In genomic region chr7:109174337-109174948, GRCm38 (mm10) we compare ENCODE assay signal across 8 mouse cellular contexts. TPM values are rescaled to one million over a fixed set of nuclear protein-coding genes. Genes with fewer than 3 reads are reported as not detected.
DNase-seq lines count a peak whose midpoint lies in the region; ATAC-seq lines count a peak whose summit lies in the region.

No protein-coding gene starts in this region.

- peaks cover 39% of the 10 kb centered on the region for H3K27me3 ChIP-seq in embryonic facial prominence, embryonic 12.5 days
- peaks cover 75% of the 10 kb centered on the region for H3K27me3 ChIP-seq in heart, embryonic 12.5 days (replicated peaks)
- H3K27me3 ChIP-seq in kidney, embryonic 15.5 days, result peaks cover 78% of the 10 kb centered on the region
- peaks cover 78% of the 10 kb centered on the region for H3K27me3 ChIP-seq in liver, embryonic 13.5 days
- peaks cover 68% of the 10 kb centered on the region for H3K27me3 ChIP-seq in neural tube, embryonic 15.5 days (replicated peaks)

- peak; percentile 11 for DNase-seq in ovary, postnatal 10 days (ENCODE audit: low spot score)
- DNase-seq in ovary, adult 18-20 months (ENCODE audit: low spot score), result no peak
- no peak for DNase-seq in liver, embryonic 13.5 days

- H3K9ac ChIP-seq in embryonic facial prominence, embryonic 12.5 days, result peak overlapping the region; percentile 71
- peak overlapping the region; percentile 69 for H3K9ac ChIP-seq in heart, embryonic 12.5 days
- H3K9ac ChIP-seq in kidney, embryonic 15.5 days, result peak overlapping the region; percentile 49
- peak overlapping the region; percentile 6; the same call in 1 of the 2 replicates for H3K9ac ChIP-seq in liver, embryonic 13.5 days
- peak overlapping the region; percentile 64 for H3K9ac ChIP-seq in neural tube, embryonic 15.5 days (replicated peaks)

- WGBS in embryonic facial prominence, embryonic 12.5 days, result 5% methylated on average over 31 of the region's 31 CpGs
- WGBS in heart, embryonic 12.5 days, result 4% methylated on average over 31 of the region's 31 CpGs
- WGBS in kidney, embryonic 15.5 days, result 7% methylated on average over 31 of the region's 31 CpGs
- WGBS in liver, embryonic 13.5 days (ENCODE audit: insufficient replicate concordance), result 6% methylated on average over 31 of the region's 31 CpGs
- 5% methylated on average over 31 of the region's 31 CpGs for WGBS in neural tube, embryonic 15.5 days

- no peaks in the 10 kb centered on the region for H3K9me3 ChIP-seq in embryonic facial prominence, embryonic 12.5 days
- no peaks in the 10 kb centered on the region for H3K9me3 ChIP-seq in heart, embryonic 12.5 days (replicated peaks)
- no peaks in the 10 kb centered on the region for H3K9me3 ChIP-seq in kidney, embryonic 15.5 days (replicated peaks)
- no peaks in the 10 kb centered on the region for H3K9me3 ChIP-seq in liver, embryonic 13.5 days (replicated peaks)
- H3K9me3 ChIP-seq in neural tube, embryonic 15.5 days (replicated peaks), result no peaks in the 10 kb centered on the region

- H3K4me3 ChIP-seq in embryonic facial prominence, embryonic 12.5 days, result peak overlapping the region; percentile 59
- peak overlapping the region; percentile 62 for H3K4me3 ChIP-seq in heart, embryonic 12.5 days
- peak overlapping the region; percentile 63 for H3K4me3 ChIP-seq in kidney, embryonic 15.5 days (replicated peaks)
- H3K4me3 ChIP-seq in liver, embryonic 13.5 days (replicated peaks), result peak overlapping the region; percentile 51
- H3K4me3 ChIP-seq in neural tube, embryonic 15.5 days (replicated peaks), result peak overlapping the region; percentile 61

- H3K4me1 ChIP-seq in embryonic facial prominence, embryonic 12.5 days, result peaks cover 17% of the 10 kb centered on the region
- peaks cover 6% of the 10 kb centered on the region; the same call in 1 of the 2 replicates for H3K4me1 ChIP-seq in heart, embryonic 12.5 days (replicated peaks)
- H3K4me1 ChIP-seq in kidney, embryonic 15.5 days, result peaks cover 31% of the 10 kb centered on the region
- peaks cover 13% of the 10 kb centered on the region; the same call in 1 of the 2 replicates for H3K4me1 ChIP-seq in liver, embryonic 13.5 days (replicated peaks)
- peaks cover 35% of the 10 kb centered on the region for H3K4me1 ChIP-seq in neural tube, embryonic 15.5 days

- H3K4me2 ChIP-seq in embryonic facial prominence, embryonic 12.5 days (replicated peaks), result peak overlapping the region; percentile 99
- peak overlapping the region; percentile 95 for H3K4me2 ChIP-seq in heart, embryonic 12.5 days
- peak overlapping the region; percentile 98 for H3K4me2 ChIP-seq in kidney, embryonic 15.5 days
- H3K4me2 ChIP-seq in liver, embryonic 13.5 days, result peak overlapping the region; percentile 64
- H3K4me2 ChIP-seq in neural tube, embryonic 15.5 days, result peak overlapping the region; percentile 99

- H3K27ac ChIP-seq in embryonic facial prominence, embryonic 12.5 days, result 0 out of 2 replicates have a peak overlapping the region, but pooled peaks have one; percentile 50
- no peak overlapping the region for H3K27ac ChIP-seq in heart, embryonic 12.5 days (ENCODE audit: poor library complexity, severe bottlenecking)
- H3K27ac ChIP-seq in kidney, embryonic 15.5 days, result no peak overlapping the region
- H3K27ac ChIP-seq in liver, embryonic 13.5 days, result no peak overlapping the region
- H3K27ac ChIP-seq in neural tube, embryonic 15.5 days (replicated peaks), result 0 out of 2 replicates have a peak overlapping the region, but pooled peaks have one; percentile 48

- no peak for ATAC-seq in embryonic facial prominence, embryonic 12.5 days (ENCODE audit: insufficient number of reproducible peaks, insufficient read depth, low FRiP score, low TSS enrichment)
- ATAC-seq in heart, embryonic 12.5 days (ENCODE audit: insufficient number of reproducible peaks, low FRiP score), result no peak
- peak; percentile 31 for ATAC-seq in kidney, embryonic 15.5 days (replicated peaks; ENCODE audit: low FRiP score)
- no peak for ATAC-seq in liver, embryonic 13.5 days (ENCODE audit: low read depth)
- peak; percentile 33; the same call in 1 of the 2 replicates for ATAC-seq in neural tube, embryonic 15.5 days (ENCODE audit: low FRiP score)
- ATAC-seq in monocyte, adult 5-6 weeks (replicated peaks; ENCODE audit: insufficient number of reproducible peaks, low FRiP score, low TSS enrichment, poor library complexity, severe bottlenecking), result no peak

- no peaks in the 10 kb centered on the region for H3K36me3 ChIP-seq in embryonic facial prominence, embryonic 12.5 days
- no peaks in the 10 kb centered on the region for H3K36me3 ChIP-seq in heart, embryonic 12.5 days
- H3K36me3 ChIP-seq in kidney, embryonic 15.5 days, result no peaks in the 10 kb centered on the region
- H3K36me3 ChIP-seq in liver, embryonic 13.5 days, result no peaks in the 10 kb centered on the region
- H3K36me3 ChIP-seq in neural tube, embryonic 15.5 days, result no peaks in the 10 kb centered on the region

RNA-seq across cellular contexts. Expression of gene Lmo1, which starts 0.6 kb away (rescaled TPM):
- polyA plus RNA-seq in embryonic facial prominence, embryonic 12.5 days (2016; fragmentation: Nextera tagmentation; extraction: Ambion mirVana), result 20.8 and 21.0 TPM in 2 replicates
- polyA plus RNA-seq in heart, embryonic 12.5 days (2016; fragmentation: Nextera tagmentation; extraction: Ambion mirVana), result 1.6 and 2.0 TPM in 2 replicates
- 8.9 and 9.0 TPM in 2 replicates for polyA plus RNA-seq in kidney, embryonic 15.5 days (2015; fragmentation: Nextera tagmentation; extraction: Ambion mirVana)
- polyA plus RNA-seq in liver, embryonic 13.5 days (2015; fragmentation: Nextera tagmentation; extraction: Ambion mirVana), result 0.79 and 1.0 TPM in 2 replicates
- polyA plus RNA-seq in neural tube, embryonic 15.5 days (2015; fragmentation: Nextera tagmentation; extraction: Ambion mirVana), result 26.9 and 37.1 TPM in 2 replicates
- total RNA-seq in monocyte, adult 5-6 weeks (2017), result 1.2 to 3.0 TPM (median 1.2 TPM) in 3 replicates

Comparison
In these comparisons a context has a peak if more than half of its experiments do, and no peak if none do; other contexts are left out.
1. ATAC-seq: peak in kidney, embryonic 15.5 days (single experiment) and neural tube, embryonic 15.5 days (single experiment); none in embryonic facial prominence, embryonic 12.5 days (single experiment), heart, embryonic 12.5 days (single experiment), liver, embryonic 13.5 days (single experiment) and monocyte, adult 5-6 weeks (single experiment).
2. H3K27ac ChIP-seq: peak in embryonic facial prominence, embryonic 12.5 days (single experiment) and neural tube, embryonic 15.5 days (single experiment); none in heart, embryonic 12.5 days (single experiment), kidney, embryonic 15.5 days (single experiment) and liver, embryonic 13.5 days (single experiment).
3. H3K9ac ChIP-seq: peak in every context shown above with its lines; median percentile 71 in embryonic facial prominence, embryonic 12.5 days; 69 in heart, embryonic 12.5 days; 64 in neural tube, embryonic 15.5 days; 49 in kidney, embryonic 15.5 days; 6 in liver, embryonic 13.5 days.
4. Peak in every context shown above with its lines, with median percentiles within 50 percentile points of each other: H3K4me2 ChIP-seq and H3K4me3 ChIP-seq.